Mouse (Mus musculus) liver, embryonic 14.5 days (tissue): Measurements from ENCODE around the gene Myh7b. TPM values are rescaled to one million over a fixed set of nuclear protein-coding genes. Genes with fewer than 3 reads are reported as not detected.

Experiments used
- ATAC-seq: fragments of 200-750 bp; cut with Nextera tagmentation; 2 replicates; pipeline ENCODE4 v1.8.0; 2017; ENCODE audit warnings: moderate number of reproducible peaks, mild to moderate bottlenecking, moderate library complexity; ENCODE audit not compliant: insufficient read depth
- DNase-seq, 3 experiments: peaks; one replicate each; pipeline ENCODE4 v3.0.0-alpha.2; 2012 to 2013; ENCODE audit warnings: low read depth in 3 of 3, low spot score in 3 of 3
- H3K27ac ChIP-seq: fragments of 300-500 bp; sonication (generic); 2 replicates; pipeline ENCODE4 v1.5.1; 2014; ENCODE audit warnings: moderate library complexity, mild to moderate bottlenecking, control low read depth, inconsistent platforms
- H3K27me3 ChIP-seq: fragments of 300-500 bp; sonication (generic); 2 replicates; pipeline ENCODE4 v1.6.1; 2014; ENCODE audit warnings: mild to moderate bottlenecking, low read length, moderate library complexity; ENCODE audit not compliant: control insufficient read depth, insufficient read depth
- H3K36me3 ChIP-seq: fragments of 300-500 bp; sonication (generic); replicated peaks from 2 replicates; pipeline ENCODE4 v1.6.1; 2014; ENCODE audit warnings: low read depth; ENCODE audit not compliant: control insufficient read depth, insufficient read depth
- H3K4me1 ChIP-seq, 2 experiments: fragments of 200-500 bp in 1 of 2; fragments of 300-500 bp in 1 of 2; sonication (generic) in 1 of 2; replicated peaks; 2 replicates each; pipeline ENCODE4 v1.6.1; 2012 to 2014; ENCODE audit warnings: antibody characterized with exemption in 1 of 2, inconsistent platforms in 1 of 2, low read length in 1 of 2; ENCODE audit not compliant: control insufficient read depth in 2 of 2, insufficient read depth in 2 of 2
- H3K4me2 ChIP-seq: fragments of 300-500 bp; sonication (generic); 2 replicates; pipeline ENCODE4 v1.6.1; 2014; ENCODE audit warnings: low read depth, mild to moderate bottlenecking, control low read depth, moderate library complexity
- H3K4me3 ChIP-seq, 2 experiments: fragments of 200-500 bp in 1 of 2; fragments of 300-500 bp in 1 of 2; sonication (generic) in 1 of 2; 2 replicates each; pipeline ENCODE4 v1.5.1; 2012 to 2014; ENCODE audit warnings: low read depth in 2 of 2, low read length in 2 of 2, mild to moderate bottlenecking in 2 of 2, control low read depth in 1 of 2, inconsistent platforms in 1 of 2, moderate library complexity in 1 of 2; ENCODE audit not compliant: insufficient read depth in 1 of 2
- H3K9ac ChIP-seq: fragments of 300-500 bp; sonication (generic); replicated peaks from 2 replicates; pipeline ENCODE4 v1.6.1; 2014; ENCODE audit warnings: mild to moderate bottlenecking, control low read depth, moderate library complexity
- H3K9me3 ChIP-seq: fragments of 300-500 bp; sonication (generic); 2 replicates; pipeline ENCODE4 v1.6.1; 2016; ENCODE audit warnings: low read length, mixed read lengths; ENCODE audit not compliant: control insufficient read depth
- CTCF ChIP-seq: IDR thresholded peaks from 2 replicates; pipeline ENCODE4 v1.5.1; 2016; ENCODE audit warnings: antibody characterized with exemption, low read depth, control low read depth
- EP300 ChIP-seq: IDR thresholded peaks from 2 replicates; pipeline ENCODE4 v1.6.1; 2016; ENCODE audit warnings: antibody characterized with exemption, low read depth
- WGBS: fragments of 180-500 bp; shearing (Covaris S2); extraction: QIAGEN DNeasy Blood & Tissue Kit; methylation state at CpG from one replicate; pipeline ENCODE4 v1.1.7; 2014; ENCODE audit not compliant: insufficient replicate concordance; 5-methylcytosine and 5-hydroxymethylcytosine counted together
- polyA plus RNA-seq, 2 experiments: library from polyadenylated mRNA; depleted of rRNA in 1 of 2; stranded (reverse) in 1 of 2; unstranded in 1 of 2; fragments of >200 nt; fragmentation: Nextera tagmentation in 1 of 2; extraction: Ambion mirVana in 1 of 2; gene quantifications; 2 replicates each; pipeline versions ENCODE4 v1.2.1 to v1.2.3; 2012 to 2014

Myh7b gene
- polyA plus RNA-seq, 2 experiments: 1.6 to 3.0 TPM

DNA sequence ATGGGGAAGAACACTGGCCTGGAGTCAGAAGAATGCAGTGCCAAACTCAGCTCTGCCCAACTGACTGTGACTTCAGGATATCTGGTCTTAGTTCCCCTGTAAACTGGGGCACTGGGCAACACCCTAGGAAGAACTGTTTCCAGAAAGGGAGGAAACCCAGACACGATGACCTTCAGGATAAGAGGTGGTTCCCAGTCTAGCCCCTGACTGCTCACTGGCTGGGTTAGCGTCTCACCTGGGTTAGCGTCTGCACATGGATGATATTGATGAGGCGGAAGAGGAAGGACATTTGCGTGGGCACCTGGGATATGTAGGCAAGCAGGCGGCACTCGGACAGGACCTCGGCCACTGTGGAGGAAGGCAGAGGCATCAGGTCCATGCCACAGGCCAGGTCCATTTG lies 24.9 kb downstream of the Myh7b start:
- DNase-seq: no peak
- no peak for TF ChIP-seq CTCF
- TF ChIP-seq EP300: no peak
- no peak overlapping the region for H3K27ac ChIP-seq
- no peak overlapping the region for H3K4me2 ChIP-seq
- peaks cover 14% of the 10 kb centered on the region for H3K36me3 ChIP-seq
- no peak overlapping the region for H3K9ac ChIP-seq
- H3K9me3 ChIP-seq: no peaks in the 10 kb centered on the region
- ATAC-seq: no peak
- H3K4me1 ChIP-seq: no peaks in the 10 kb centered on the region; a peak in 1 of 4 replicates
- 89% methylated on average over 8 of the region's 8 CpGs for WGBS
- H3K4me3 ChIP-seq: no peak overlapping the region
- peaks cover 9% of the 10 kb centered on the region for H3K27me3 ChIP-seq

DNA sequence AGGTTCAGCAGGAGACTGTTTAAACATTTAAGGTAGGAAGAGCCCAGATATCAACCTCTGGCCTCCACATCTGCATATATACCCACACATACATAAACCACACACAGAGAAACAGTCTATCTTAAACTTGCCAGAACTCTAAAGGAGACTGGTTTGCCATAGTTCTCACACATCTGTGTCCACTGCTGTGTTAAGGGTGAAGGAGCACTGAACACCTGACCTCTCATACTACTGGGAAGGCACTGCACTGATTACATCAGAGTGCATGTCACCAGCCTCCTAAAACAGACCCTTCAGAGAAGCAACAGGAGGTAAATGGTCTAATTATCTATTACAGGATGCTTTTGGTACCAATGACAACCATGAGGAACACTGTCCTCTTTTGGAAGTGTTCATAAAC lies 25.9 kb downstream of the Myh7b start:
- TF ChIP-seq CTCF (no peak), EP300 (no peak)
- Histone ChIP-seq H3K4me2 (no peak overlapping the region), H3K27me3 (no peaks in the 10 kb centered on the region; the same call in 1 of the 2 replicates), H3K27ac (no peak overlapping the region), H3K9me3 (no peaks in the 10 kb centered on the region), H3K36me3 (peaks cover 17% of the 10 kb centered on the region), H3K4me1 (no peaks in the 10 kb centered on the region; a peak in 1 of 4 replicates), H3K9ac (no peak overlapping the region), H3K4me3 (no peak overlapping the region)
- DNase-seq (no peak), ATAC-seq (no peak)

DNA sequence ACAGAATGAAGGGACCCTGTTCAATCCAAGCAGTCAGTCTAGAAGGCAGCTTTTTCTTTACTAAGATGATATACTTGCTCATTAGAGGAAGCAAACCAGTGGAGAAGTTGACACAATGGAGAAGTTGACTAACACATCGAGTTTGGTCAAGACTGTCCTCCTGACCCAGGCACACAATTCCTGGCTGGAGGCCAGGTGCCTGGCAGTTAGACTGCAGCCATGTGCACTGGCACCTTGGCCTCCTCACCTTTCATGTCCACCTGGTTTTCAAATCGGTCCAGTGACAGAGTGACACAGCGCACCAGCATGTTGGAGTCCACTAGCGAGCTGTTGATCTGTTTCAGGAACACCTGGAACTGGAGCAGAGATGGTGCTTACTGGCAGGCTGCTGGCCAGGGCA lies 26.4 kb downstream of the Myh7b start:
- Histone ChIP-seq H3K4me1 (no peaks in the 10 kb centered on the region; a peak in 1 of 4 replicates), H3K9ac (no peak overlapping the region), H3K9me3 (no peaks in the 10 kb centered on the region), H3K4me3 (no peak overlapping the region), H3K27ac (no peak overlapping the region), H3K36me3 (peaks cover 17% of the 10 kb centered on the region), H3K27me3 (no peaks in the 10 kb centered on the region), H3K4me2 (no peak overlapping the region)
- WGBS: 75% methylated on average over 4 of the region's 4 CpGs
- DNase-seq: no peak
- no peak for ATAC-seq
- TF ChIP-seq EP300 (no peak), CTCF (no peak)

DNA sequence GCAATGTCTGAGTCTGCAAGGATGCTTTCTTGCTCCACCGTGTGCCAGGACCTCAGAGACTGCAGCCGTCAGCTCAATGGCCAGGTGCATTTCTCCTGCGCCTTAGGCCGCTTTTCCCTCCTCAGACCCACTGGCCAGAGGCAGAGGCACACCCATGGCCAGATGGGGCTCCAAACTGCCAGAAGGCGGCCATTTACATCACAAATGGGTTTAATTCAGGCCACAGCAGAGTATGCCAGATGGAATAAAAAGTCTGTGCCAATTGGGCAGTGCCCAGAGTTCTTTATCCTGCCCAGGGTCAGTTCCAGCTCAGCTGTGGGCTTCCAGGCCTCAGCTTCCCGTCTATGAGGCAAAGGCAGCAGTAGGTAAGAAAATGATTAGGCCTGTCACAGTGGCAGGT lies 29.6 kb downstream of the Myh7b start:
- ATAC-seq: no peak
- H3K9me3 ChIP-seq: no peaks in the 10 kb centered on the region

DNA sequence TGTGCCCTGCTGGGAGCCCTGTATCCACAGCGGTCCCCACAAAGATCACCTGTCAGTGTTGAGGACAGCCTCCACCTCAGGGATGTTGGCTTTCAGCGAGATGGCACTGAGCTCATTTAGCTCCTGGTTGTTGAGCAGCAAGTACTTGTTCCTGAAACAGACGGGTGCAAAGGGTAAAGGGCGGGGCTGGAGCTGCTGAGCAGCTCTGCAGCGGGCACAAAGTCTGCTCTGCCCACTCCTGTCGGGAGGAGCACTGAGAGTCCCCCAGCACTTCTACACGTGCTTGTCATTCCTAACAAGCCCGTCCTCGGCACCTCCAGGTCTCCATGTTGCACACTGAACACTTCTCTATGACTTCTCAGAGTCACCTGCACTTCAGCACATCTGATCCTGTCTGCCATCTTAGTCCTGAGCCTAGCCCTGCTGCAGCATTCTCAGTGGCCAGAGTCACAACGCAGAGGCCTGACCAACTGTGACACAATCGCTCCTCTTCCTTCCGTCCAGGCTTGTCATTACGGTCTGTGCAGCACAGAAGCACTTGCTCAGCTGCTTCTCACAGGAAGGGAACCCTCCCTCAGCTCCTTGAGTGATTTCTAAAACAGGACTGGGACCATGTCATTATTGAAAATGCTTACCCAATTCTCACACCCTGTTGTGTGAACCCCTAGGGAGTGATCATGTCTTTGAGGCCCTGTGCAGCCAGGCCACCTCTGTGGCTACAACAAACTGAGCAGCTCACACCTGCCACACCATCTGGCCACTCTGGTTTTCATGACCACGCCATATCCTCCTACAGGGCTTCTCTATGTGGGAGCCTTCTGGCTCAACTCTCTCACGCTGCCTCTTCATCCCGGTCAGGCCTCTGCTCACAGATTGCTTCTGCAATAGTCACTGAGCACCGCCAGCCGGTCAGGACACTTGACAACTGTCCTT lies 30.8 kb downstream of the Myh7b start:
- Histone ChIP-seq H3K4me2 (no peak overlapping the region), H3K9ac (no peak overlapping the region), H3K4me1 (no peaks in the 10 kb centered on the region; a peak in 1 of 4 replicates), H3K36me3 (peaks cover 13% of the 10 kb centered on the region), H3K27me3 (no peaks in the 10 kb centered on the region), H3K9me3 (no peaks in the 10 kb centered on the region), H3K4me3 (no peak overlapping the region), H3K27ac (no peak overlapping the region)
- ATAC-seq: no peak
- WGBS: 73% methylated on average over 18 of the region's 18 CpGs
- TF ChIP-seq CTCF (no peak), EP300 (no peak)
- DNase-seq: no peak

More for the DNA sequence above, 29.6 kb downstream of the Myh7b start:
- H3K27me3 ChIP-seq: no peaks in the 10 kb centered on the region
- H3K4me2 ChIP-seq: no peak overlapping the region
- no peak overlapping the region for H3K27ac ChIP-seq
- H3K9ac ChIP-seq: no peak overlapping the region
- H3K36me3 ChIP-seq: peaks cover 13% of the 10 kb centered on the region
- TF ChIP-seq EP300 (no peak), CTCF (no peak)
- no peak overlapping the region for H3K4me3 ChIP-seq
- 90% methylated on average over 6 of the region's 6 CpGs for WGBS
- no peak for DNase-seq
- H3K4me1 ChIP-seq: no peaks in the 10 kb centered on the region; a peak in 1 of 4 replicates
